Mouse (Mus musculus) ovary, adult 2 months (tissue): Measurements from ENCODE around the gene Clic6. TPM values are rescaled to one million over a fixed set of nuclear protein-coding genes. Genes with fewer than 3 reads are reported as not detected.

ENCODE experiments used
- polyA plus RNA-seq: library from polyadenylated mRNA; depleted of rRNA; stranded (reverse); fragments of >200 nt; gene quantifications from 2 replicates; pipeline ENCODE4 v1.2.3, GENCODE M21; 2012; rRNA removed

The Clic6 gene
- 0.67 and 0.79 TPM in 2 replicates for polyA plus RNA-seq

GRCm38 (mm10) chr16:92485436-92485835 lies at the start of gene Clic6:
TSS of gene Clic6 (plus strand) at chr16:92485736.

GRCm38 (mm10) chr16:92470706-92471105 lies 14.8 kb upstream of the Clic6 start, which contains the start of gene Rcan1:
TSS of gene Rcan1 (minus strand) at chr16:92470867.

Other genes starting within 250 kb of the Clic6 start
- gene Kcne2, start 193.3 kb upstream of the Clic6 start, polyA plus RNA-seq = 0.46 and 1.1 TPM in 2 replicates
- gene Smim11, start 184.4 kb upstream of the Clic6 start, polyA plus RNA-seq = 35.5 and 40.7 TPM in 2 replicates
- gene Fam243, start 164.3 kb upstream of the Clic6 start, polyA plus RNA-seq = not detected in 2 replicates
- gene Kcne1, start 126.3 kb upstream of the Clic6 start, polyA plus RNA-seq = 0.89 and 1.8 TPM in 2 replicates
- 8.9 and 10.1 TPM in 2 replicates for gene Rcan1, start 14.9 kb upstream of the Clic6 start, polyA plus RNA-seq